ENCODE assay signal across 16 mouse cellular contexts in genomic region chr10:14977268-14978000, GRCm38 (mm10).
DNase-seq lines count a peak whose midpoint lies in the region; ATAC-seq and TF ChIP-seq lines count a peak whose summit lies in the region.
"Had no signal": no experiment of that assay in that cellular context is flagged by ENCODE, and none has a peak within 500 bp of the region (broad histone marks: within the 10 kb centered on the region; RNA-seq: fewer than 3 reads in every experiment).

No protein-coding gene starts in this region.

- WGBS in heart, embryonic 15.5 days, result 59% methylated on average over 2 of the region's 2 CpGs
- 54% methylated on average over 2 of the region's 2 CpGs for WGBS in midbrain, embryonic 11.5 days
- 59% methylated on average over 2 of the region's 2 CpGs for WGBS in midbrain, embryonic 13.5 days
- WGBS in embryonic facial prominence, embryonic 10.5 days, result 25% methylated on average over 2 of the region's 2 CpGs

- no peak for TF ChIP-seq CTCF in gastrocnemius, adult 2 months (IDR thresholded peaks at IDR 0.05)

- 0 out of 2 replicates have a peak overlapping the region, but pooled peaks have one; percentile 39 for H3K27ac ChIP-seq in heart, embryonic 15.5 days
- H3K27ac ChIP-seq in midbrain, embryonic 11.5 days (ENCODE audit: low read depth, low read length), result no peak overlapping the region
- H3K27ac ChIP-seq in midbrain, embryonic 13.5 days, result no peak overlapping the region
- H3K27ac ChIP-seq in embryonic facial prominence, embryonic 10.5 days (replicated peaks), result no peak overlapping the region
- no peak overlapping the region for H3K27ac ChIP-seq in gastrocnemius, adult 2 months
- H3K27ac ChIP-seq: hindbrain, embryonic 12.5 days; limb, embryonic 13.5 days; neural tube, embryonic 12.5 days had no signal

- H3K27me3 ChIP-seq in heart, embryonic 15.5 days, result no peaks in the 10 kb centered on the region
- no peaks in the 10 kb centered on the region for H3K27me3 ChIP-seq in midbrain, embryonic 11.5 days (ENCODE audit: control insufficient read depth, insufficient read depth, low read length)
- no peaks in the 10 kb centered on the region for H3K27me3 ChIP-seq in midbrain, embryonic 13.5 days
- H3K27me3 ChIP-seq in embryonic facial prominence, embryonic 10.5 days (replicated peaks; ENCODE audit: low read depth, poor library complexity, severe bottlenecking), result no peaks in the 10 kb centered on the region
- H3K27me3 ChIP-seq: hindbrain, embryonic 12.5 days; kidney, embryonic 15.5 days; limb, embryonic 13.5 days; neural tube, embryonic 12.5 days had no signal

- intact Hi-C loops in gastrocnemius, adult 2 months (cut with DNase I), result no loop called here

- DNase-seq in heart, adult 18-20 months, result no peak
- no peak for DNase-seq in midbrain, embryonic 11.5 days (ENCODE audit: low spot score, missing footprints)
- DNase-seq in embryonic facial prominence, embryonic 10.5 days (ENCODE audit: low spot score), result peak; percentile 16
- DNase-seq in adrenal gland, adult 18-20 months (ENCODE audit: low spot score in 2 of 2), result no peak
- DNase-seq in gastrocnemius, adult 2 months, result no peak
- DNase-seq: cerebellum, adult 8-10 months; gastrocnemius, postnatal 25 days; thymus, postnatal 14 days had no signal

- no peaks in the 10 kb centered on the region for H3K9me3 ChIP-seq in heart, embryonic 15.5 days (replicated peaks)
- H3K9me3 ChIP-seq in midbrain, embryonic 11.5 days (ENCODE audit: control insufficient read depth, low read length), result no peaks in the 10 kb centered on the region
- no peaks in the 10 kb centered on the region for H3K9me3 ChIP-seq in midbrain, embryonic 13.5 days
- H3K9me3 ChIP-seq in embryonic facial prominence, embryonic 10.5 days, result no peaks in the 10 kb centered on the region
- H3K9me3 ChIP-seq: G1E; hindbrain, embryonic 12.5 days; kidney, embryonic 15.5 days; limb, embryonic 13.5 days; neural tube, embryonic 12.5 days had no signal

- no peak overlapping the region for H3K4me3 ChIP-seq in heart, embryonic 15.5 days
- H3K4me3 ChIP-seq in midbrain, embryonic 11.5 days (ENCODE audit: low read depth, low read length), result no peak overlapping the region
- no peak overlapping the region for H3K4me3 ChIP-seq in midbrain, embryonic 13.5 days (replicated peaks)
- H3K4me3 ChIP-seq in embryonic facial prominence, embryonic 10.5 days, result no peak overlapping the region
- H3K4me3 ChIP-seq in gastrocnemius, adult 2 months, result no peak overlapping the region
- H3K4me3 ChIP-seq: hindbrain, embryonic 12.5 days; kidney, embryonic 15.5 days; limb, embryonic 13.5 days; neural tube, embryonic 12.5 days had no signal

- no peak for ATAC-seq in heart, embryonic 15.5 days (replicated peaks; ENCODE audit: insufficient number of reproducible peaks, insufficient read depth, low FRiP score, low read depth)
- 0 out of 2 replicates have a peak, but pooled peaks have one; percentile 48 for ATAC-seq in midbrain, embryonic 11.5 days (ENCODE audit: low FRiP score)
- no peak for ATAC-seq in midbrain, embryonic 13.5 days
- ATAC-seq: forebrain, embryonic 14.5 days had no signal

- no peaks in the 10 kb centered on the region for H3K36me3 ChIP-seq in heart, embryonic 15.5 days
- H3K36me3 ChIP-seq in midbrain, embryonic 11.5 days (ENCODE audit: control insufficient read depth, insufficient read depth, low read length), result no peaks in the 10 kb centered on the region
- no peaks in the 10 kb centered on the region for H3K36me3 ChIP-seq in midbrain, embryonic 13.5 days
- no peaks in the 10 kb centered on the region for H3K36me3 ChIP-seq in embryonic facial prominence, embryonic 10.5 days (replicated peaks)
- H3K36me3 ChIP-seq: G1E; hindbrain, embryonic 12.5 days; kidney, embryonic 15.5 days; limb, embryonic 13.5 days; neural tube, embryonic 12.5 days had no signal

- no peak overlapping the region for H3K9ac ChIP-seq in heart, embryonic 15.5 days
- H3K9ac ChIP-seq in midbrain, embryonic 11.5 days (ENCODE audit: low read length), result no peak overlapping the region
- no peak overlapping the region for H3K9ac ChIP-seq in midbrain, embryonic 13.5 days (replicated peaks)
- H3K9ac ChIP-seq: hindbrain, embryonic 12.5 days; kidney, embryonic 15.5 days; limb, embryonic 13.5 days; neural tube, embryonic 12.5 days had no signal

- H3K4me2 ChIP-seq in heart, embryonic 15.5 days, result no peak overlapping the region
- no peak overlapping the region for H3K4me2 ChIP-seq in midbrain, embryonic 11.5 days
- H3K4me2 ChIP-seq in midbrain, embryonic 13.5 days (replicated peaks), result no peak overlapping the region
- H3K4me2 ChIP-seq: hindbrain, embryonic 12.5 days; kidney, embryonic 15.5 days; limb, embryonic 13.5 days; neural tube, embryonic 12.5 days had no signal

- peaks cover 5% of the 10 kb centered on the region; the same call in 1 of the 2 replicates for H3K4me1 ChIP-seq in heart, embryonic 15.5 days (replicated peaks)
- no peaks in the 10 kb centered on the region for H3K4me1 ChIP-seq in midbrain, embryonic 11.5 days (ENCODE audit: control insufficient read depth, insufficient read depth, low read length)
- no peaks in the 10 kb centered on the region for H3K4me1 ChIP-seq in midbrain, embryonic 13.5 days (replicated peaks)
- H3K4me1 ChIP-seq in embryonic facial prominence, embryonic 10.5 days, result peaks cover 18% of the 10 kb centered on the region
- H3K4me1 ChIP-seq: hindbrain, embryonic 12.5 days; kidney, embryonic 15.5 days; neural tube, embryonic 12.5 days had no signal
